8 mouse cellular contexts compared by ENCODE assay signal in the genomic region with DNA sequence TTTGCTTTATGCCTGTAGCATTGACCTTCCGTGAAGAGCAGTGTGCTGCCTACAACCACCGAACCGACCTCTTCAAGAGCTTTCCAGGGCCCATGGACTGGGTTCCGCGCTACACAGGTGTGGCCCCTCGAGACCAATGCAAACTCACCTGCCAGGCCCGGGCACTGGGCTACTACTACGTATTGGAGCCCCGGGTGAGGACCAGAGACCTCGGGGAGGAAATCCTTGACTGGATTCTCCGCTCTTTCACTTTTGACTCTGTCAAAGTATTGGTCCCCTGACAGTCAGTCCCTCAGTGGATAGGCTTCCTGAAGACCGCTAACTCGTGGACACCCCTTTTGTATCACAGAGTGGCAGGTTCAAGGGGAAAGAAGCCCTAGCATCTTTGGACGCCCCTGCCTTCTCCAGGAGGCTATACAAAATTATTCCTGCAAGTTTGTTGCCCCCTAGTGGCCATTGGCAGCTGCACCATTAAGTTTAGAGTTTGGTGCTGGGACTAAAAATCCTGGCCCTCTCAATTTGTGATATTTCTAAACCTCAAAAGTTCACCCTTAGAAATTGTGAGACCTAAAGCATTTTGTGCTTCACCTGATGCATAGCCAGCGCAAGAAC. TPM values are rescaled to one million over a fixed set of nuclear protein-coding genes. Genes with fewer than 3 reads are reported as not detected.
A peak's percentile ranks its signal among the peaks of the same experiment; 100 is the strongest.
DNase-seq lines count a peak whose midpoint lies in the region; ATAC-seq and TF ChIP-seq lines count a peak whose summit lies in the region.
"Had no signal": no experiment of that assay in that cellular context is flagged by ENCODE, and none has a peak within 500 bp of the region (broad histone marks: within the 10 kb centered on the region; RNA-seq: fewer than 3 reads in every experiment).

No protein-coding gene starts in this region.

- ATAC-seq in midbrain, embryonic 11.5 days (ENCODE audit: low FRiP score) = peak; percentile 54; the same call in 1 of the 2 replicates
- no peak for ATAC-seq in midbrain, embryonic 16.5 days
- peak; percentile 62 for ATAC-seq in Patski
- ATAC-seq in limb, embryonic 14.5 days (ENCODE audit: low FRiP score, low read depth) = no peak
- ATAC-seq in neural tube, embryonic 12.5 days (ENCODE audit: low FRiP score, low read depth) = 0 out of 2 replicates have a peak, but pooled peaks have one; percentile 39

- H3K4me3 ChIP-seq in midbrain, embryonic 11.5 days (ENCODE audit: low read depth, low read length) = no peak overlapping the region
- H3K4me3 ChIP-seq in midbrain, embryonic 16.5 days (ENCODE audit: low read depth, low read length) = no peak overlapping the region
- H3K4me3 ChIP-seq in cortical plate, adult 2 months (ENCODE audit: insufficient read depth, low read length) = no peak overlapping the region
- no peak overlapping the region for H3K4me3 ChIP-seq in limb, embryonic 14.5 days (replicated peaks; ENCODE audit: low read length)
- H3K4me3 ChIP-seq in neural tube, embryonic 12.5 days = no peak overlapping the region
- H3K4me3 ChIP-seq: myocyte had no signal

- no peak overlapping the region for H3K9ac ChIP-seq in midbrain, embryonic 11.5 days (ENCODE audit: low read length)
- no peak overlapping the region for H3K9ac ChIP-seq in midbrain, embryonic 16.5 days (ENCODE audit: low read depth, low read length)
- no peak overlapping the region for H3K9ac ChIP-seq in limb, embryonic 14.5 days (ENCODE audit: low read depth, low read length, severe bottlenecking)
- H3K9ac ChIP-seq in neural tube, embryonic 12.5 days = no peak overlapping the region

- POLR2A ChIA-PET in Patski (lab: Charles Lee) = interaction anchor here (0.6 kb wide), 2 partner anchors 48 to 144 kb away, joined by 3 read pairs; no protein-coding TSS in a partner anchor

- no peak for TF ChIP-seq CTCF in Patski (IDR thresholded peaks at IDR 0.05)
- TF ChIP-seq CTCF in cortical plate, adult 2 months (IDR thresholded peaks at IDR 0.05; ENCODE audit: extremely low read depth, insufficient read depth, low read length) = peak; percentile 71; the same call in 1 of the 2 replicates

- CTCF ChIA-PET in Patski (lab: Charles Lee) = interaction anchor here (0.9 to 1.9 kb wide), 13 partner anchors 9 to 148 kb away, joined by 3 to 6 read pairs (median 3); a partner anchor contains a TSS

- intact Hi-C loops in heart, postnatal 10 days (cut with DNase I) = loop anchor here (1.0 to 2.0 kb wide), 2 partner anchors 34 to 138 kb away; no protein-coding TSS in a partner anchor

- H3K27ac ChIP-seq in midbrain, embryonic 11.5 days (ENCODE audit: low read depth, low read length) = no peak overlapping the region
- no peak overlapping the region for H3K27ac ChIP-seq in midbrain, embryonic 16.5 days (ENCODE audit: low read length)
- no peak overlapping the region for H3K27ac ChIP-seq in cortical plate, adult 2 months (ENCODE audit: insufficient read depth, low read length)
- H3K27ac ChIP-seq in limb, embryonic 14.5 days (replicated peaks; ENCODE audit: low read depth, low read length) = no peak overlapping the region
- H3K27ac ChIP-seq in neural tube, embryonic 12.5 days = no peak overlapping the region

- 66% methylated on average over 15 of the region's 15 CpGs for WGBS in midbrain, embryonic 11.5 days
- WGBS in midbrain, embryonic 16.5 days = 67% methylated on average over 15 of the region's 15 CpGs
- 61% methylated on average over 15 of the region's 15 CpGs for WGBS in limb, embryonic 14.5 days
- WGBS in neural tube, embryonic 12.5 days = 69% methylated on average over 15 of the region's 15 CpGs

- peaks cover 2% of the 10 kb centered on the region; the same call in 1 of the 2 replicates for H3K4me1 ChIP-seq in midbrain, embryonic 11.5 days (ENCODE audit: control insufficient read depth, insufficient read depth, low read length)
- peaks cover 6% of the 10 kb centered on the region for H3K4me1 ChIP-seq in midbrain, embryonic 16.5 days (ENCODE audit: control insufficient read depth, insufficient read depth, low read length)
- H3K4me1 ChIP-seq in cortical plate, adult 2 months (ENCODE audit: control insufficient read depth, insufficient read depth, low read length) = peaks cover 1% of the 10 kb centered on the region; the same call in 1 of the 2 replicates
- peaks cover 8% of the 10 kb centered on the region for H3K4me1 ChIP-seq in limb, embryonic 14.5 days (ENCODE audit: control insufficient read depth, insufficient read depth, low read length)
- peaks cover 3% of the 10 kb centered on the region for H3K4me1 ChIP-seq in neural tube, embryonic 12.5 days

- H3K9me3 ChIP-seq in midbrain, embryonic 11.5 days (ENCODE audit: control insufficient read depth, low read length) = no peaks in the 10 kb centered on the region
- no peaks in the 10 kb centered on the region for H3K9me3 ChIP-seq in midbrain, embryonic 16.5 days (replicated peaks; ENCODE audit: control insufficient read depth, low read length, poor library complexity, severe bottlenecking)
- no peaks in the 10 kb centered on the region for H3K9me3 ChIP-seq in limb, embryonic 14.5 days (ENCODE audit: control insufficient read depth, low read length)
- H3K9me3 ChIP-seq in neural tube, embryonic 12.5 days = no peaks in the 10 kb centered on the region

- H3K36me3 ChIP-seq in midbrain, embryonic 11.5 days (ENCODE audit: control insufficient read depth, insufficient read depth, low read length) = no peaks in the 10 kb centered on the region
- no peaks in the 10 kb centered on the region for H3K36me3 ChIP-seq in midbrain, embryonic 16.5 days (ENCODE audit: control insufficient read depth, insufficient read depth, low read length)
- H3K36me3 ChIP-seq in limb, embryonic 14.5 days (ENCODE audit: control insufficient read depth, insufficient read depth, low read length) = peaks cover 44% of the 10 kb centered on the region
- peaks cover 4% of the 10 kb centered on the region; the same call in 1 of the 2 replicates for H3K36me3 ChIP-seq in neural tube, embryonic 12.5 days

- no peak overlapping the region for H3K4me2 ChIP-seq in midbrain, embryonic 11.5 days
- no peak overlapping the region for H3K4me2 ChIP-seq in midbrain, embryonic 16.5 days (ENCODE audit: low read length)
- H3K4me2 ChIP-seq in limb, embryonic 14.5 days (replicated peaks; ENCODE audit: low read depth, low read length, severe bottlenecking) = no peak overlapping the region
- no peak overlapping the region for H3K4me2 ChIP-seq in neural tube, embryonic 12.5 days (replicated peaks)

- no peak for TF ChIP-seq POLR2A in cortical plate, adult 2 months (IDR thresholded peaks at IDR 0.05; ENCODE audit: extremely low read depth, insufficient read depth, low read length)
- TF ChIP-seq POLR2A in limb, embryonic 14.5 days (IDR thresholded peaks at IDR 0.05; ENCODE audit: borderline replicate concordance, extremely low read depth, insufficient read depth, insufficient read length) = no peak

- in situ Hi-C loops in Patski (cut with MboI; ENCODE audit: low pct_unique_long_range_greater_than_20kb) = loop anchor here (25.0 kb wide), 1 partner anchor 370 kb away; a partner anchor contains a TSS

- peak; percentile 92 for DNase-seq in midbrain, embryonic 11.5 days (ENCODE audit: low spot score, missing footprints)
- DNase-seq in Patski (ENCODE audit: low read depth, low spot score) = no peak
- DNase-seq in heart, postnatal 10 days = peak; percentile 81 to 86
- DNase-seq in limb, embryonic 14.5 days (ENCODE audit: low spot score) = peak; percentile 78

- no peaks in the 10 kb centered on the region for H3K27me3 ChIP-seq in midbrain, embryonic 11.5 days (ENCODE audit: control insufficient read depth, insufficient read depth, low read length)
- no peaks in the 10 kb centered on the region for H3K27me3 ChIP-seq in midbrain, embryonic 16.5 days (ENCODE audit: control insufficient read depth, insufficient read depth, low read depth, low read length)
- no peaks in the 10 kb centered on the region for H3K27me3 ChIP-seq in Patski
- no peaks in the 10 kb centered on the region for H3K27me3 ChIP-seq in limb, embryonic 14.5 days (ENCODE audit: control insufficient read depth, insufficient read depth, low read length)
- H3K27me3 ChIP-seq in neural tube, embryonic 12.5 days (replicated peaks) = no peaks in the 10 kb centered on the region

RNA-seq across cellular contexts. Expression of a gene that starts 5.9 kb away (rescaled TPM):
- polyA plus RNA-seq in midbrain, embryonic 11.5 days (2014; fragmentation: Nextera tagmentation; extraction: Ambion mirVana) = 232 and 274 TPM in 2 replicates
- 218 and 225 TPM in 2 replicates for polyA plus RNA-seq in midbrain, embryonic 16.5 days (2015; fragmentation: Nextera tagmentation; extraction: Ambion mirVana)
- 436 TPM for polyA plus RNA-seq in Patski (2021)
- 202 and 215 TPM in 2 replicates for polyA plus RNA-seq in cortical plate, adult 2 months (2012; rRNA removed)
- total RNA-seq in heart, postnatal 10 days (2021) = 1,000 to 10,000 TPM; 1,054 to 1,076 TPM
- polyA plus RNA-seq in limb, embryonic 14.5 days (2012; rRNA removed) = 148 and 151 TPM in 2 replicates
- 216 and 234 TPM in 2 replicates for polyA plus RNA-seq in limb, embryonic 14.5 days (2014; fragmentation: Nextera tagmentation; extraction: Ambion mirVana)
- 233 and 247 TPM in 2 replicates for polyA plus RNA-seq in neural tube, embryonic 12.5 days (2016; fragmentation: Nextera tagmentation; extraction: Ambion mirVana)

RNA-seq across cellular contexts. Expression of a gene that starts 6.8 kb away (rescaled TPM):
- 4.0 and 4.4 TPM in 2 replicates for polyA plus RNA-seq in midbrain, embryonic 11.5 days (2014; fragmentation: Nextera tagmentation; extraction: Ambion mirVana)
- polyA plus RNA-seq in midbrain, embryonic 16.5 days (2015; fragmentation: Nextera tagmentation; extraction: Ambion mirVana) = 8.7 and 9.1 TPM in 2 replicates
- 21.8 TPM for polyA plus RNA-seq in Patski (2021)
- 14.4 and 20.1 TPM in 2 replicates for polyA plus RNA-seq in cortical plate, adult 2 months (2012; rRNA removed)
- total RNA-seq in heart, postnatal 10 days (2021) = 1 to 10 TPM; 5.1 to 7.8 TPM
- 8.6 and 11.7 TPM in 2 replicates for polyA plus RNA-seq in limb, embryonic 14.5 days (2012; rRNA removed)
- polyA plus RNA-seq in limb, embryonic 14.5 days (2014; fragmentation: Nextera tagmentation; extraction: Ambion mirVana) = 10.1 and 10.6 TPM in 2 replicates
- 6.2 and 6.3 TPM in 2 replicates for polyA plus RNA-seq in neural tube, embryonic 12.5 days (2016; fragmentation: Nextera tagmentation; extraction: Ambion mirVana)

RNA-seq across cellular contexts. Expression of a gene that starts 13.1 kb away (rescaled TPM):
- 49.5 and 58.4 TPM in 2 replicates for polyA plus RNA-seq in midbrain, embryonic 11.5 days (2014; fragmentation: Nextera tagmentation; extraction: Ambion mirVana)
- polyA plus RNA-seq in midbrain, embryonic 16.5 days (2015; fragmentation: Nextera tagmentation; extraction: Ambion mirVana) = 113 and 115 TPM in 2 replicates
- 57.5 TPM for polyA plus RNA-seq in Patski (2021)
- polyA plus RNA-seq in cortical plate, adult 2 months (2012; rRNA removed) = 73.7 and 74.1 TPM in 2 replicates
- 10 to 100 TPM; 28.0 to 28.6 TPM for total RNA-seq in heart, postnatal 10 days (2021)
- 87.2 and 111 TPM in 2 replicates for polyA plus RNA-seq in limb, embryonic 14.5 days (2012; rRNA removed)
- polyA plus RNA-seq in limb, embryonic 14.5 days (2014; fragmentation: Nextera tagmentation; extraction: Ambion mirVana) = 68.7 and 72.5 TPM in 2 replicates
- 88.3 and 95.6 TPM in 2 replicates for polyA plus RNA-seq in neural tube, embryonic 12.5 days (2016; fragmentation: Nextera tagmentation; extraction: Ambion mirVana)

RNA-seq across cellular contexts. Expression of a gene that starts 22.9 kb away (rescaled TPM):
- polyA plus RNA-seq in midbrain, embryonic 11.5 days (2014; fragmentation: Nextera tagmentation; extraction: Ambion mirVana) = 25.5 and 27.3 TPM in 2 replicates
- polyA plus RNA-seq in midbrain, embryonic 16.5 days (2015; fragmentation: Nextera tagmentation; extraction: Ambion mirVana) = 15.9 and 19.3 TPM in 2 replicates
- 0.49 TPM for polyA plus RNA-seq in Patski (2021)
- 35.9 and 40.7 TPM in 2 replicates for polyA plus RNA-seq in cortical plate, adult 2 months (2012; rRNA removed)
- total RNA-seq in heart, postnatal 10 days (2021) = 1 to 10 TPM; 9.0 to 9.6 TPM
- 49.7 and 65.5 TPM in 2 replicates for polyA plus RNA-seq in limb, embryonic 14.5 days (2012; rRNA removed)
- polyA plus RNA-seq in limb, embryonic 14.5 days (2014; fragmentation: Nextera tagmentation; extraction: Ambion mirVana) = 85.7 and 91.4 TPM in 2 replicates
- 21.9 and 24.3 TPM in 2 replicates for polyA plus RNA-seq in neural tube, embryonic 12.5 days (2016; fragmentation: Nextera tagmentation; extraction: Ambion mirVana)
- polyA plus RNA-seq: myocyte had no signal

RNA-seq across cellular contexts. Expression of a gene that starts 23.9 kb away (rescaled TPM):
- 54.1 and 56.3 TPM in 2 replicates for polyA plus RNA-seq in midbrain, embryonic 11.5 days (2014; fragmentation: Nextera tagmentation; extraction: Ambion mirVana)
- 44.4 and 49.5 TPM in 2 replicates for polyA plus RNA-seq in midbrain, embryonic 16.5 days (2015; fragmentation: Nextera tagmentation; extraction: Ambion mirVana)
- 41.9 TPM for polyA plus RNA-seq in Patski (2021)
- 72.1 and 76.9 TPM in 2 replicates for polyA plus RNA-seq in cortical plate, adult 2 months (2012; rRNA removed)
- total RNA-seq in heart, postnatal 10 days (2021) = 10 to 100 TPM; 20.7 to 21.4 TPM
- polyA plus RNA-seq in limb, embryonic 14.5 days (2012; rRNA removed) = 133 and 152 TPM in 2 replicates
- polyA plus RNA-seq in limb, embryonic 14.5 days (2014; fragmentation: Nextera tagmentation; extraction: Ambion mirVana) = 55.7 and 67.2 TPM in 2 replicates
- polyA plus RNA-seq in neural tube, embryonic 12.5 days (2016; fragmentation: Nextera tagmentation; extraction: Ambion mirVana) = 52.0 and 54.3 TPM in 2 replicates

Comparison
In these comparisons a context has a peak if more than half of its experiments do, and no peak if none do; other contexts are left out.
1. ATAC-seq: peak in midbrain, embryonic 11.5 days (single experiment), Patski (single experiment) and neural tube, embryonic 12.5 days (single experiment); none in midbrain, embryonic 16.5 days (single experiment) and limb, embryonic 14.5 days (single experiment).